Mouse (Mus musculus): ENCODE measurements around the gene Zdhhc20. TPM values are rescaled to one million over a fixed set of nuclear protein-coding genes. Genes with fewer than 3 reads are reported as not detected.
"Not testable (repeated sequence)": the region's sequence is repeated elsewhere in the genome, so short reads cannot be mapped to it uniquely, and the experiment has no call there.

The Zdhhc20 gene
- 1 to 10 TPM; 3.5 to 4.3 TPM for total RNA-seq (2021)
- long read RNA-seq, experiment 1, partial matches to known transcripts = 0 of 1 reads
- long read RNA-seq, experiment 1, other reads (novel, unspliced or antisense) = 1 of 1 reads
- long read RNA-seq, experiment 2, partial matches to known transcripts = 0 of 4 reads
- long read RNA-seq, experiment 2, other reads (novel, unspliced or antisense) = 4 of 4 reads

GRCm38 (mm10) chr14:57890011-57890842 lies at the start of gene Zdhhc20:
Gene Zdhhc20, minus strand, starts transcription at chr14:57890276.
- peak; percentile 93 for DNase-seq (ENCODE audit: low spot score)

GRCm38 (mm10) chr14:57937297-57937696 lies 47.2 kb upstream of the Zdhhc20 start:
- no peak for DNase-seq (ENCODE audit: low spot score)

- no peak for DNase-seq (ENCODE audit: low spot score)
Measured at GRCm38 (mm10) chr14:57934666-57935065, 44.6 kb upstream of the Zdhhc20 start.

- DNase-seq (ENCODE audit: low spot score) = no peak
Measured at GRCm38 (mm10) chr14:57933608-57934007, 43.5 kb upstream of the Zdhhc20 start.

- no peak for DNase-seq (ENCODE audit: low spot score)
Measured at GRCm38 (mm10) chr14:57932881-57933443, 42.9 kb upstream of the Zdhhc20 start.

GRCm38 (mm10) chr14:57921428-57922131 lies 31.5 kb upstream of the Zdhhc20 start:
- no peak for DNase-seq (ENCODE audit: low spot score)

- DNase-seq (ENCODE audit: low spot score) = no peak
Measured at GRCm38 (mm10) chr14:57920568-57921310, 30.7 kb upstream of the Zdhhc20 start.

GRCm38 (mm10) chr14:57919148-57919875 lies 29.2 kb upstream of the Zdhhc20 start:
- no peak for DNase-seq (ENCODE audit: low spot score)

GRCm38 (mm10) chr14:57915341-57915740 lies 25.3 kb upstream of the Zdhhc20 start:
- no peak for DNase-seq (ENCODE audit: low spot score)

GRCm38 (mm10) chr14:57912211-57913007 lies 22.3 kb upstream of the Zdhhc20 start:
- not testable (repeated sequence) for DNase-seq (ENCODE audit: low spot score)

- not testable (repeated sequence) for DNase-seq (ENCODE audit: low spot score)
Measured at GRCm38 (mm10) chr14:57911787-57912186, 21.7 kb upstream of the Zdhhc20 start.

GRCm38 (mm10) chr14:57911316-57911715 lies 21.2 kb upstream of the Zdhhc20 start:
- no peak for DNase-seq (ENCODE audit: low spot score)

GRCm38 (mm10) chr14:57910501-57911068 lies 20.5 kb upstream of the Zdhhc20 start:
- peak; percentile 87 for DNase-seq (ENCODE audit: low spot score)

GRCm38 (mm10) chr14:57909297-57909696 lies 19.2 kb upstream of the Zdhhc20 start:
- no peak for DNase-seq (ENCODE audit: low spot score)

- DNase-seq (ENCODE audit: low spot score) = no peak
Measured at GRCm38 (mm10) chr14:57908431-57908830, 18.4 kb upstream of the Zdhhc20 start.

GRCm38 (mm10) chr14:57901998-57902397 lies 11.9 kb upstream of the Zdhhc20 start:
- no peak for DNase-seq (ENCODE audit: low spot score)

GRCm38 (mm10) chr14:57896882-57897281 lies 6.8 kb upstream of the Zdhhc20 start:
- DNase-seq (ENCODE audit: low spot score) = no peak

- DNase-seq (ENCODE audit: low spot score) = not testable (repeated sequence)
Measured at GRCm38 (mm10) chr14:57896088-57896871, 6.2 kb upstream of the Zdhhc20 start.

Measured in gastrocnemius, adult 18-20 months (tissue).